8 mouse cellular contexts compared by ENCODE assay signal in the genomic region with DNA sequence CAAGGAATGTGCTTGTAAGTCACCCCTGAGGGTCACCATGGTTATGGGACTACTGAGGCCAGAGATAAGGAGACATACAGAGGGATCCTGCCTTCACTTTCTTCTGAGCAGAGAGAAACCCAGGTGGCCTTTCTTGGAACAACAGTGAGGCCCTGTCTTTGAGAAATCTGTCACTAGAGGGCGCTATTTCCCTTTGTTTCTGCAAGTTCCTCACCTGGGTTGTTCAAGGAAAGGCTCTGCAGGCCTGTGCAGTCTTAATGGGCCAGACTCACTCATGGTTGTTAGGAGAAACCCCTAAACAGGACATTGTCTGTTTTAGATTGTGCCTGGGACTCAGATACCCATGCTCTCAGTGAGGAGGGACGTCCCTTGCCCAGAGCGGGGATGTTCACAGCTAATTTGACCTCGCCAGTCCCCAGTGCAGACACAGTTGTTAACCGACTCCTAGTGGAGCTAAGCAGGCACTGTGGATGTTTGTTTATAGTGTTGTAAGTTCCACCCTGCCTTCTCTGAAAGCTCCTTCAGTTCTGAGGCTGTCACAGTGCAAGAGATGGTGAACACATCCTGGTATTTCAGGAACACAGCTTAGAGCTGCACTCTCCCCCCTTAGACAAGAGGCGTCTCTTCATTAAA. TPM values are rescaled to one million over a fixed set of nuclear protein-coding genes. Genes with fewer than 3 reads are reported as not detected.
A peak's percentile ranks its signal among the peaks of the same experiment; 100 is the strongest.
DNase-seq lines count a peak whose midpoint lies in the region; ATAC-seq lines count a peak whose summit lies in the region.

No protein-coding gene starts in this region.

- peak overlapping the region; percentile 48; the same call in 1 of the 2 replicates for H3K27ac ChIP-seq in embryonic facial prominence, embryonic 10.5 days (replicated peaks)

- no peaks in the 10 kb centered on the region for H3K4me1 ChIP-seq in embryonic facial prominence, embryonic 10.5 days

- no peaks in the 10 kb centered on the region for H3K36me3 ChIP-seq in embryonic facial prominence, embryonic 10.5 days (replicated peaks)

- H3K9me3 ChIP-seq in embryonic facial prominence, embryonic 10.5 days = no peaks in the 10 kb centered on the region

- H3K4me3 ChIP-seq in embryonic facial prominence, embryonic 10.5 days = no peak overlapping the region

- 52% methylated on average over 6 of the region's 6 CpGs for WGBS in embryonic facial prominence, embryonic 10.5 days

- no peak for ATAC-seq in monocyte, adult 5-6 weeks (replicated peaks; ENCODE audit: insufficient number of reproducible peaks, low FRiP score, low TSS enrichment, poor library complexity, severe bottlenecking)

- H3K27me3 ChIP-seq in embryonic facial prominence, embryonic 10.5 days (replicated peaks; ENCODE audit: low read depth, poor library complexity, severe bottlenecking) = no peaks in the 10 kb centered on the region

- peak; percentile 89 for DNase-seq in ES-CJ7 (ENCODE audit: low read depth, low spot score)
- DNase-seq in adrenal gland, postnatal 25 days = peak; percentile 7
- peak; percentile 74 for DNase-seq in embryonic facial prominence, embryonic 10.5 days (ENCODE audit: low spot score)
- peak; percentile 68 for DNase-seq in heart, postnatal 4 days
- DNase-seq in layer of hippocampus, adult 11-12 months (ENCODE audit: low spot score) = peak; percentile 72
- DNase-seq in lung, adult 18-20 months = peak; percentile 9 to 50
- DNase-seq in retina, postnatal 1 day = peak; percentile 89

RNA-seq across cellular contexts. Expression of a gene that starts 49.2 kb away (rescaled TPM):
- 2.7 TPM in 1 of 2 replicates, not detected in the other for total RNA-seq in adrenal gland, postnatal 25 days (2021)
- polyA plus RNA-seq in embryonic facial prominence, embryonic 10.5 days (2016; fragmentation: Nextera tagmentation; extraction: Ambion mirVana) = 0.30 and 0.37 TPM in 2 replicates
- not detected for total RNA-seq in heart, postnatal 4 days (2021)
- total RNA-seq in monocyte, adult 5-6 weeks (2017) = not detected in 3 replicates

Comparison
In these comparisons a context has a peak if more than half of its experiments do, and no peak if none do; other contexts are left out.
1. DNase-seq: peak in every context shown above with its lines; median percentile 89 in ES-CJ7; 89 in retina, postnatal 1 day; 74 in embryonic facial prominence, embryonic 10.5 days; 72 in layer of hippocampus, adult 11-12 months; 68 in heart, postnatal 4 days; 30 in lung, adult 18-20 months; 7 in adrenal gland, postnatal 25 days.